In genomic region chr6:128355726-128356416, GRCm38 (mm10) we compare ENCODE assay signal across 8 mouse cellular contexts. TPM values are rescaled to one million over a fixed set of nuclear protein-coding genes. Genes with fewer than 3 reads are reported as not detected.
A peak's percentile ranks its signal among the peaks of the same experiment; 100 is the strongest.
DNase-seq lines count a peak whose midpoint lies in the region; ATAC-seq and TF ChIP-seq lines count a peak whose summit lies in the region.

Gene Tulp3 (minus strand): TSS chr6:128355851.

- ATAC-seq in heart, embryonic 12.5 days (ENCODE audit: insufficient number of reproducible peaks, low FRiP score) = peak; percentile 99
- peak; percentile 98 for ATAC-seq in kidney, postnatal 0 days (replicated peaks; ENCODE audit: low FRiP score, low read depth)
- peak; percentile 99 for ATAC-seq in liver, embryonic 11.5 days (replicated peaks; ENCODE audit: low FRiP score)
- peak; percentile 99 for ATAC-seq in stomach, embryonic 14.5 days (ENCODE audit: insufficient number of reproducible peaks, insufficient read depth, low FRiP score, low read depth)

- peak within 1 kb of the TSS; percentile 90 for H3K4me2 ChIP-seq in heart, embryonic 12.5 days
- H3K4me2 ChIP-seq in kidney, postnatal 0 days (ENCODE audit: low read length) = peak within 1 kb of the TSS; percentile 68
- peak within 1 kb of the TSS; percentile 93 for H3K4me2 ChIP-seq in liver, embryonic 11.5 days
- H3K4me2 ChIP-seq in stomach, embryonic 14.5 days (replicated peaks; ENCODE audit: low read depth, low read length) = peak within 1 kb of the TSS; percentile 80

- H3K27me3 ChIP-seq in C2C12 (ENCODE audit: control insufficient read depth, insufficient read depth, insufficient read length) = no peaks in the 10 kb centered on the region
- peaks cover 24% of the 10 kb centered on the region for H3K27me3 ChIP-seq in erythroblast, embryonic 14.5 days (ENCODE audit: control insufficient read depth)
- no peaks in the 10 kb centered on the region for H3K27me3 ChIP-seq in heart, embryonic 12.5 days (replicated peaks)
- H3K27me3 ChIP-seq in kidney, postnatal 0 days (ENCODE audit: insufficient read depth, low read length) = no peaks in the 10 kb centered on the region
- H3K27me3 ChIP-seq in liver, embryonic 11.5 days (replicated peaks; ENCODE audit: control insufficient read depth, insufficient read depth, low read length) = no peaks in the 10 kb centered on the region
- no peaks in the 10 kb centered on the region for H3K27me3 ChIP-seq in stomach, embryonic 14.5 days (ENCODE audit: control insufficient read depth, insufficient read depth, low read length)

- 0% methylated on average over 42 of the region's 42 CpGs for WGBS in heart, embryonic 12.5 days
- under 1% methylated on average over 41 of the region's 42 CpGs for WGBS in kidney, postnatal 0 days
- under 1% methylated on average over 42 of the region's 42 CpGs for WGBS in liver, embryonic 11.5 days
- WGBS in stomach, embryonic 14.5 days = 0% methylated on average over 34 of the region's 42 CpGs

- peak within 1 kb of the TSS; percentile 63 for H3K4me3 ChIP-seq in C2C12 (ENCODE audit: insufficient read depth, poor library complexity, severe bottlenecking)
- peak within 1 kb of the TSS; percentile 67 for H3K4me3 ChIP-seq in erythroblast, embryonic 14.5 days (replicated peaks)
- H3K4me3 ChIP-seq in heart, embryonic 12.5 days = peak within 1 kb of the TSS; percentile 87
- peak within 1 kb of the TSS; percentile 73 for H3K4me3 ChIP-seq in kidney, postnatal 0 days (replicated peaks; ENCODE audit: low read depth, low read length)
- peak within 1 kb of the TSS; percentile 70 for H3K4me3 ChIP-seq in liver, embryonic 11.5 days (ENCODE audit: low read depth, low read length)
- peak within 1 kb of the TSS; percentile 80 for H3K4me3 ChIP-seq in stomach, embryonic 14.5 days (ENCODE audit: low read depth, low read length)

- H3K36me3 ChIP-seq in C2C12 (ENCODE audit: control insufficient read depth, insufficient read depth) = peaks cover 26% of the 10 kb centered on the region
- peaks cover 47% of the 10 kb centered on the region for H3K36me3 ChIP-seq in erythroblast, embryonic 14.5 days (ENCODE audit: control insufficient read depth)
- H3K36me3 ChIP-seq in heart, embryonic 12.5 days = peaks cover 25% of the 10 kb centered on the region
- H3K36me3 ChIP-seq in kidney, postnatal 0 days (ENCODE audit: insufficient read depth, low read length) = peaks cover 10% of the 10 kb centered on the region; the same call in 1 of the 2 replicates
- peaks cover 17% of the 10 kb centered on the region for H3K36me3 ChIP-seq in liver, embryonic 11.5 days (ENCODE audit: control insufficient read depth, insufficient read depth, low read length)
- peaks cover 15% of the 10 kb centered on the region for H3K36me3 ChIP-seq in stomach, embryonic 14.5 days (ENCODE audit: control insufficient read depth, insufficient read depth, low read length)

- peak within 1 kb of the TSS; percentile 54; the same call in 1 of the 2 replicates for H3K27ac ChIP-seq in heart, embryonic 12.5 days (ENCODE audit: poor library complexity, severe bottlenecking)
- peak within 1 kb of the TSS; percentile 81 for H3K27ac ChIP-seq in kidney, postnatal 0 days
- H3K27ac ChIP-seq in liver, embryonic 11.5 days (ENCODE audit: low read depth, low read length) = peak within 1 kb of the TSS; percentile 33
- H3K27ac ChIP-seq in stomach, embryonic 14.5 days (ENCODE audit: low read length) = peak within 1 kb of the TSS; percentile 72

- peaks cover 55% of the 10 kb centered on the region for H3K79me2 ChIP-seq in C2C12 (ENCODE audit: control insufficient read depth, insufficient read depth)

- peak within 1 kb of the TSS; percentile 81 for H3K9ac ChIP-seq in heart, embryonic 12.5 days
- peak within 1 kb of the TSS; percentile 72 for H3K9ac ChIP-seq in kidney, postnatal 0 days (ENCODE audit: low read depth, low read length)
- H3K9ac ChIP-seq in liver, embryonic 11.5 days (ENCODE audit: low read depth, low read length) = peak within 1 kb of the TSS; percentile 69
- H3K9ac ChIP-seq in stomach, embryonic 14.5 days (replicated peaks; ENCODE audit: low read depth, low read length) = peak within 1 kb of the TSS; percentile 61

- DNase-seq in brain, embryonic 14.5 days (ENCODE audit: low read depth) = peak; percentile 99
- peak; percentile 98 for DNase-seq in kidney, postnatal 0 days (ENCODE audit: low spot score)
- DNase-seq in liver, embryonic 11.5 days (ENCODE audit: low spot score) = peak; percentile 99
- DNase-seq in naive thymus-derived CD4-positive, alpha-beta T cell, adult 2 months (ENCODE audit: low read depth) = peak; percentile 88

- peak; percentile 64 for TF ChIP-seq POLR2A in brain, embryonic 14.5 days (IDR thresholded peaks at IDR 0.05; ENCODE audit: borderline replicate concordance, extremely low read depth, insufficient read depth, insufficient read length, poor library complexity, severe bottlenecking)

- H3ac ChIP-seq in C2C12 (ENCODE audit: control insufficient read depth, insufficient read length, low read depth) = peak within 1 kb of the TSS; percentile 94

- no peak for TF ChIP-seq CTCF in C2C12 (IDR thresholded peaks at IDR 0.05; ENCODE audit: control insufficient read depth, insufficient read depth, insufficient read length)
- no peak for TF ChIP-seq CTCF in brain, embryonic 14.5 days (IDR thresholded peaks at IDR 0.05; ENCODE audit: borderline replicate concordance, extremely low read depth, insufficient read depth, insufficient read length)
- TF ChIP-seq CTCF in kidney, postnatal 0 days (IDR thresholded peaks at IDR 0.05; ENCODE audit: low read depth) = no peak; the same call in 1 of the 2 replicates

- H3K79me3 ChIP-seq in C2C12 (ENCODE audit: low read depth) = peaks cover 22% of the 10 kb centered on the region

- peaks cover 40% of the 10 kb centered on the region for H3K4me1 ChIP-seq in erythroblast, embryonic 14.5 days (ENCODE audit: control insufficient read depth)
- H3K4me1 ChIP-seq in heart, embryonic 12.5 days (replicated peaks) = peaks cover 11% of the 10 kb centered on the region
- peaks cover 9% of the 10 kb centered on the region; the same call in 1 of the 2 replicates for H3K4me1 ChIP-seq in kidney, postnatal 0 days (replicated peaks; ENCODE audit: insufficient read depth, low read length)
- H3K4me1 ChIP-seq in liver, embryonic 11.5 days (replicated peaks; ENCODE audit: control insufficient read depth, insufficient read depth, low read length) = peaks cover 4% of the 10 kb centered on the region; the same call in 1 of the 2 replicates
- peaks cover 12% of the 10 kb centered on the region; the same call in 1 of the 2 replicates for H3K4me1 ChIP-seq in stomach, embryonic 14.5 days (ENCODE audit: control insufficient read depth, insufficient read depth, low read length)

- H3K9me3 ChIP-seq in erythroblast, embryonic 14.5 days (ENCODE audit: control insufficient read depth, low read length) = no peaks in the 10 kb centered on the region
- no peaks in the 10 kb centered on the region for H3K9me3 ChIP-seq in heart, embryonic 12.5 days (replicated peaks)
- H3K9me3 ChIP-seq in kidney, postnatal 0 days (replicated peaks; ENCODE audit: low read length) = no peaks in the 10 kb centered on the region
- H3K9me3 ChIP-seq in liver, embryonic 11.5 days (ENCODE audit: control insufficient read depth, low read length) = no peaks in the 10 kb centered on the region
- no peaks in the 10 kb centered on the region for H3K9me3 ChIP-seq in stomach, embryonic 14.5 days (ENCODE audit: control insufficient read depth, low read depth, low read length)

TF ChIP-seq in C2C12, 6 proteins besides CTCF, POLR2A, EP300 and RAD21:
- no peak for TF ChIP-seq MYOD1 (IDR thresholded peaks at IDR 0.05; ENCODE audit: control insufficient read depth, insufficient read length, low read depth)
- TF ChIP-seq FOSL1 (IDR thresholded peaks at IDR 0.05; ENCODE audit: insufficient read depth, low read length, poor library complexity, severe bottlenecking) = no peak
- no peak for TF ChIP-seq CEBPB (IDR thresholded peaks at IDR 0.05; ENCODE audit: low read depth)
- no peak for TF ChIP-seq MAX (IDR thresholded peaks at IDR 0.05)
- TF ChIP-seq MYOG (IDR thresholded peaks at IDR 0.05; ENCODE audit: control insufficient read depth, extremely low read depth, insufficient read length) = no peak
- no peak for TF ChIP-seq USF1 (IDR thresholded peaks at IDR 0.05; ENCODE audit: low read depth)

RNA-seq across cellular contexts. Expression of gene Tulp3, which starts in this region (rescaled TPM):
- 19.0 TPM for polyA plus RNA-seq in C2C12 (2012; fragmentation: generic; extraction: Trizol)
- polyA plus RNA-seq in brain, embryonic 14.5 days (2012; rRNA removed) = 38.4 and 39.0 TPM in 2 replicates
- polyA plus RNA-seq in erythroblast, embryonic 14.5 days (2012) = 0.07 TPM in 2 replicates
- 8.2 and 10.6 TPM in 2 replicates for polyA plus RNA-seq in heart, embryonic 12.5 days (2016; fragmentation: Nextera tagmentation; extraction: Ambion mirVana)
- polyA plus RNA-seq in kidney, postnatal 0 days (2015; fragmentation: Nextera tagmentation; extraction: Ambion mirVana) = 15.0 and 17.6 TPM in 2 replicates
- polyA plus RNA-seq in liver, embryonic 11.5 days (2014; fragmentation: Nextera tagmentation; extraction: Ambion mirVana) = 9.5 and 10.1 TPM in 2 replicates
- polyA plus RNA-seq in stomach, embryonic 14.5 days (2014; fragmentation: Nextera tagmentation; extraction: Ambion mirVana) = 18.5 and 21.7 TPM in 2 replicates

Comparison
In these comparisons a context has a peak if more than half of its experiments do, and no peak if none do; other contexts are left out.
1. Peak in every context shown above with its lines: DNase-seq, ATAC-seq, H3K4me3 ChIP-seq and H3K27ac ChIP-seq.